Mouse (Mus musculus) heart, postnatal 14 days (tissue): Measurements from ENCODE around the gene Psmb5. TPM values are rescaled to one million over a fixed set of nuclear protein-coding genes. Genes with fewer than 3 reads are reported as not detected.
A peak's percentile ranks its signal among the peaks of the same experiment; 100 is the strongest.
"Not testable (repeated sequence)": the region's sequence is repeated elsewhere in the genome, so short reads cannot be mapped to it uniquely, and the experiment has no call there.

Experiments
- DNase-seq, 2 experiments: peaks; one replicate each; pipeline ENCODE4 v3.0.0; 2021 to 2022
- intact Hi-C: fragments of 180-260 bp; cut with DNase I; formaldehyde crosslinking; loops from one replicate; pipeline ENCODE4 v1.15.1; 2025
- total RNA-seq, 2 experiments: library from RNA; stranded (reverse); gene quantifications; 2 replicates each; pipeline ENCODE4 v1.2.3; 2021

Gene Psmb5
- total RNA-seq, 2 experiments from 2014 or later: 186 to 196 TPM

GRCm38 (mm10) chr14:54636954-54637353 is 19.1 kb upstream of the Psmb5 start:
- intact Hi-C loops: loop anchor here (5.0 kb wide), 1 partner anchor 110 kb away; no protein-coding TSS in a partner anchor
- DNase-seq: peak; percentile 47 to 60

- intact Hi-C loops: no loop called here
- no peak for DNase-seq
Observed at GRCm38 (mm10) chr14:54634182-54634581, 16.4 kb upstream of the Psmb5 start.

DNA sequence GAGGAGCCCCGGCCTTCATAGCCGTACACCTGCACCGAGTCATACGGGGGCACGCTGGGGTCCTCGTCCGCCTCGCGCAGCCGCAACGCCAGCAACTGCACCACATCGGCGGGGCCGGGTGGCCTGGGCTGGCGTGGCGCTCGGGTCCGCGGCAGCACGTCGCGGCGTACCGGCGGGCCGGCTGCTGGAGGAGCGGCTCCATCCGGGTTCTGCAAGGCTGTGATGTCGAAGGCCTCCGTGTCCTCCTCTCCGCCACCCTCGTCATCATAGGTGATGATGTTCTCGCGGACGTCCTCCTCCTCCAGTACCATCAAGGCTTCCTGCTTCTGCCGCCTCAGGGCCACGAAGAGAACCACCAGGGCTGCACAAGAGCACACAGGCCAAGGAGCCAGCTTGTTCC is 14.4 kb upstream of the Psmb5 start:
- intact Hi-C loops: no loop called here
- DNase-seq: no peak

- no peak for DNase-seq
- intact Hi-C loops: no loop called here
Observed at GRCm38 (mm10) chr14:54631240-54631599, 13.4 kb upstream of the Psmb5 start.

DNA sequence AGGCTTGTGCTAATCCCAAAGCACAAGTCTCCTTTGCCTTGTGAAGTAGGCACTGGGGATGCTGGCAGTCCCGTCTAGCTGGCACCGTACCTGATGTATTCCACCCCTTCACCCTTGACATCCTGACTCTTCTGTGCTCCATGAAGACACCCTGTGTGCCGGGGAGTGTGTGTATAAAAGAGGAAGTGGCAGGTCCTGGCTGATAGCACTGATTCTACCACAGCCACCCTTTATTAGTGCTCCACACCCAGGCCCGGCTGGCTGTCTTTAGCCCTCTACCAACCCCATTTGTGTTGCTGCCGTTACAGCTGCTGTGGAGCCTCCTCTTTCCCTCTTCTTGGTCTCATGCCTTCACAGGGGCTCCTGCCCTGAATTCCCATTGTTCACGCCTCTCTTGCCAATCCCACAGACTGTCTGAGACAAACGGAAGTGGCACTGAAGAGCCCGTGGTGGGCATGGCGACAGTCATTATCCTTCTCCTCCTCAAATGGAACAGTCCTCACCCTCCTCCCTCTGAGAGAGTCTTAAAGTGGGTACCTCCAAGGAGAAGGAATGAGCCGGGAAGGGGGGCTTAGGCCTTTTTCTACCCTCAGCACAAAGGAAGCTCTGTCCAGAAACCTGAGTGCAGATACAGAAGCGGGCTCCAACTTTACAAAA is 12.9 kb upstream of the Psmb5 start:
- DNase-seq: no peak
- intact Hi-C loops: no loop called here

- DNase-seq: no peak
- intact Hi-C loops: no loop called here
Observed at GRCm38 (mm10) chr14:54629797-54630196, 12.0 kb upstream of the Psmb5 start.

- no peak for DNase-seq
- intact Hi-C loops: no loop called here
Observed at GRCm38 (mm10) chr14:54628103-54628502, 10.3 kb upstream of the Psmb5 start.

DNA sequence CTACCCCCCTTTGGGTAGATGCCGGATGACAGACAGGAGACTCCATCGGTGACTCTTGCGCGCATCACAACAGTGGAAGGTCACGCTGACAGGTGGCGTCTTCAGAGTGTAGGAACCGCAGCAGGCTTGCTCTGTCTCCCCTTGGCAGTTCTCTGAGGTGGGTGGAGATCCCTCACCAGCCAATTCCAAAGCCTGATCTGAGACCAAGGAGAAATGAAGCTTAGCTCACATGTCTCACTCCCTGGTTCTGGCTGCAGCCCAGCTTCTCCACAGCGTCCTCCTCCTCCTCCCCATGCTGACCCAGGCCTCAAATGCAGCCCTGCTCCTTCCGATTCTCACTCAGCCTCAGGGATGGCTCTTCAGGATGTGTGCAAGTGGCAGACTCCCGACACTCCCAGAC is 7.2 kb upstream of the Psmb5 start:
- DNase-seq: no peak
- intact Hi-C loops: no loop called here

GRCm38 (mm10) chr14:54623334-54623733 is 5.5 kb upstream of the Psmb5 start:
- DNase-seq: no peak
- intact Hi-C loops: no loop called here

GRCm38 (mm10) chr14:54621133-54621532 is 3.3 kb upstream of the Psmb5 start, which contains the start of gene Psmb11:
Psmb11 (plus strand) TSS chr14:54621433.
- no peak for DNase-seq
- intact Hi-C loops: no loop called here

GRCm38 (mm10) chr14:54617152-54617896 is 498 bp downstream of the Psmb5 start:
- DNase-seq: no peak
- intact Hi-C loops: no loop called here

GRCm38 (mm10) chr14:54616226-54616825 is 1.5 kb downstream of the Psmb5 start:
- intact Hi-C loops: no loop called here
- DNase-seq: no peak

- DNase-seq, intact Hi-C loops: not testable (repeated sequence)
Observed at GRCm38 (mm10) chr14:54614130-54614529, 3.7 kb downstream of the Psmb5 start.

DNA sequence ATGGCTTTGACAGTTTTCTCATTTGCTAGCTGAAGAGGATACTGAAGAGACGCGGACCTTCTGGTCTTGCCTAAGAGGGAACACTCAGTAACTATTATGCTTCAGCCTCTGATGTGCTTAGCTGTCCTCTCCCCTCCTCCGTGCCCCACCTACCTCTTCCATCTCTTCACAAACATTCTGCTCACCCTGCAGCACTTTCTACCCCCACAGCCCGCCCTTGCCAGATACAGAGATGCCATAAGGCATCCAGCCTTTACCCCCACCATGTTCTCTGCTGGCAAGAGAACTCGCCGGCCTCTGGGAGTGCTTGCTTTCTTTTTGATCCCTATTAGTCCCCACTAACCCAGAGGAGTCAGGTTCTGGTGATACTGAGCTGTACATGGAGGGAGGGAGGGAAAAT is 7.2 kb downstream of the Psmb5 start:
- no peak for DNase-seq
- intact Hi-C loops: no loop called here

GRCm38 (mm10) chr14:54609962-54610361 is 7.9 kb downstream of the Psmb5 start:
- DNase-seq: peak in 1 of 2 experiments; percentile 37
- intact Hi-C loops: loop anchor here (5.0 kb wide), 1 partner anchor 32 kb away; the partner anchor contains the start of genes Cdh24 and Gm17606

DNA sequence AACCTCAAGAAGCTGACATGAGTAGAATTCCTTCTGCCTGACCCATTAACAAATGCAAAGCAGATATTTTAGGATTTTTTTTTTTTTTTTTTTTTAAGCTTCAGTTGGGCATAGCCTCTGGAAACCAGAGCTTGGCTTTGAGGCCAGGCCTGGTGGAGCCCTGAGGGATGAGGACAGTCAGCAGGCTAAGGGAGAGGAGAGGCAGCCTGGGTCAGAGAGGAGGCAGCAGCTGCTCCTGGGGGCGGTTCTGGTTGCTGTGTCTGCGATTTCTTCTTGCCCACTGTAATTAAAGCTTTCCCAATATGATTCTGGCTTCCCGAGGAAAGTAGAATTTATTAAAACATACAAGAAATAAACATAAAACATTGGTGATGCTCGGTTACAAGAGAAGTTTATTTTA is 8.6 kb downstream of the Psmb5 start:
- intact Hi-C loops: loop anchor here (5.0 kb wide), 1 partner anchor 33 kb away; the partner anchor contains the start of genes Cdh24 and Gm17606
- no peak for DNase-seq

DNA sequence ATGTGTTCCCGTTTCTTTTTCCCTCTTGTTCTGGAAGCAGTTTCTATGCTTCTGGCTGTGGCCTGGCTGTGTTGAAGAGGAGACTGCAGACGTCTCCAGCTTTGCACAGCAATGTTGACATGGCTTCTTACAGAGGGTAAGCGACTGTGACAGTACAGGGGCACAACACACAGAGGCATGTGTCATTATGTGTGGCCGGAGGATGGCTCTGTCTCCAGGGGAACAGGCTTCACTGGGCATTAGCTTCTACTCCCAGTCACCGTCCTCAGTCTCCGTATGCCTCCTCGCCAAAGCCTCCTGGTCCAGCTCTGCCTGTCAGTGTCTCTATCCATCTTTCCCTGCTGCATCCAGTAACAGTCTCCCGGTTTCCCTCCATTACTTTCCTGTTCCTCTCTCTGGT is 10.6 kb downstream of the Psmb5 start:
- intact Hi-C loops: loop anchor here (5.0 kb wide), 1 partner anchor 35 kb away; the partner anchor contains the start of genes Cdh24 and Gm17606
- no peak for DNase-seq

GRCm38 (mm10) chr14:54605752-54606321 is 12.0 kb downstream of the Psmb5 start, which contains the start of gene 4931414P19Rik:
4931414P19Rik (minus strand) TSS chr14:54605993.
- peak; percentile 88 to 89 for DNase-seq
- intact Hi-C loops: loop anchor here (5.0 kb wide), 1 partner anchor 36 kb away; the partner anchor contains the start of genes Cdh24 and Gm17606

DNA sequence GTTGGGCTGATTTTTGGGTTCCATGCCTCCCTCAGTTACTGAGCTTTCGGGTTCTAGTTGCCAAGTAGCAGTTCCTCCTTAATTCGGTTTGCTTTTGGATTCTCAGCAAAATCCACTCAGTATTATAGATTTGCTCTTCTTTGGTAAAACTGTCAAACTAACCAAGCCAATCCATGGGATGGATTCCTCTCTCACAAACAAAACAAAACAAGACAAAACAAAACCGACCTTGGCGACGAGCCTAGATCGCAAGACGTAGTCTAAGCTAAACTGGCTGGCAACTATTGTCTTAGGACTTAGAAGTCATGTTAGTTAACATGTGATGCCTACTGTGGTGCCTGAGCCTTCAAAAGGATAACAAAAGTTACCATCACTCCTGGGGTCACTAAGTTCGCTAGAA is 14.1 kb downstream of the Psmb5 start:
- DNase-seq: no peak
- intact Hi-C loops: no loop called here

GRCm38 (mm10) chr14:54603038-54603654 is 14.7 kb downstream of the Psmb5 start:
- intact Hi-C loops: no loop called here
- DNase-seq: peak; percentile 94 to 97
